Mouse (Mus musculus) heart, postnatal 0 days (tissue): ENCODE data around the gene Hltf. TPM values are rescaled to one million over a fixed set of nuclear protein-coding genes. Genes with fewer than 3 reads are reported as not detected.

Experiments used
- ATAC-seq: fragments of 200-750 bp; cut with Nextera tagmentation; 2 replicates; pipeline ENCODE4 v1.8.0; 2017; ENCODE audit warnings: low read depth, moderate number of reproducible peaks, moderate library complexity; ENCODE audit not compliant: insufficient read depth
- DNase-seq: peaks from one replicate; pipeline ENCODE4 v3.0.0-alpha.2; 2016; ENCODE audit warnings: low spot score
- H3K27ac ChIP-seq: fragments of 300-500 bp; sonication (generic); 2 replicates; pipeline ENCODE4 v1.5.1; 2014; ENCODE audit warnings: low read depth, mild to moderate bottlenecking
- H3K27me3 ChIP-seq: fragments of 300-500 bp; sonication (generic); 2 replicates; pipeline ENCODE4 v1.6.1; 2014; ENCODE audit warnings: low read length, mixed read lengths; ENCODE audit not compliant: control insufficient read depth, insufficient read depth
- H3K36me3 ChIP-seq: fragments of 300-500 bp; sonication (generic); replicated peaks from 2 replicates; pipeline ENCODE4 v1.6.1; 2014; ENCODE audit warnings: low read length, mixed read lengths; ENCODE audit not compliant: control insufficient read depth, insufficient read depth
- H3K4me1 ChIP-seq: fragments of 300-500 bp; sonication (generic); 2 replicates; pipeline ENCODE4 v1.6.1; 2014; ENCODE audit warnings: antibody characterized with exemption; ENCODE audit not compliant: control insufficient read depth, insufficient read depth
- H3K4me2 ChIP-seq: fragments of 300-500 bp; sonication (generic); 2 replicates; pipeline ENCODE4 v1.6.1; 2014; ENCODE audit warnings: low read depth, mild to moderate bottlenecking, low read length, moderate library complexity
- H3K4me3 ChIP-seq: fragments of 300-500 bp; sonication (generic); 2 replicates; pipeline ENCODE4 v1.5.1; 2014; ENCODE audit warnings: low read depth, low read length
- H3K9ac ChIP-seq: fragments of 300-500 bp; sonication (generic); replicated peaks from 2 replicates; pipeline ENCODE4 v1.6.1; 2014; ENCODE audit warnings: low read depth, low read length, mixed read lengths
- H3K9me3 ChIP-seq: fragments of 300-500 bp; sonication (generic); replicated peaks from 2 replicates; pipeline ENCODE4 v1.6.1; 2016; ENCODE audit warnings: low read length; ENCODE audit not compliant: control insufficient read depth
- CTCF ChIP-seq: IDR thresholded peaks from 2 replicates; pipeline ENCODE4 v1.5.1; 2016; ENCODE audit warnings: antibody characterized with exemption, control low read depth, low read depth
- EP300 ChIP-seq: IDR thresholded peaks from 2 replicates; pipeline ENCODE4 v1.6.1; 2016; ENCODE audit warnings: antibody characterized with exemption, low read depth
- WGBS: fragments of 180-500 bp; shearing (Covaris S2); extraction: QIAGEN DNeasy Blood & Tissue Kit; methylation state at CpG from one replicate; pipeline ENCODE4 v1.1.7; 2014; 5-methylcytosine and 5-hydroxymethylcytosine counted together
- polyA plus RNA-seq: library from polyadenylated mRNA; unstranded; fragments of >200 nt; fragmentation: Nextera tagmentation; extraction: Ambion mirVana; gene quantifications from 2 replicates; pipeline ENCODE4 v1.2.1, GENCODE M21; 2015
- total RNA-seq: library from RNA; depleted of rRNA; stranded (reverse); fragments of >200 nt; gene quantifications from 2 replicates; pipeline ENCODE4 v1.2.3, GENCODE M21; 2014; ENCODE audit warnings: low replicate concordance

Gene Hltf
- total and polyA plus RNA-seq, 2 experiments from 2014 or later = 8.9 to 9.6 TPM

DNA sequence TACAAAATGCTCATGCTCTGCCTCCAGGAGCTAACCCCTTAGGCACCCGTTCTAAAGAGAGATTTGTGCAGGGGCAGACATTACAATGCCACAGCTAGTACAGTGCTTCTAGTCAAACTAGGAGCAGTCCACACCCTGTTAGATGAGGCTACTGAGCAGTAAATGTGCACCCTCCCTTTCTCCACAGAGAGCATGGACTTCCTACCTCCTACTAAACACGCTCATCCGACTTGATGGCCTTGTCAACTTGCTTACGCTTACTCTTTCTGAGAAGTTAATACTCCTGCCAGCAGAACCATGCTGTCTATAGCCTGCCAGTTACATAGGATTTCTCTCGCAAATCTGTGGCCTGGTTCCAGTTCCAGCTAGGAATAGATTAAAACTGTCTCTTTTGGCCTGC, 68.0 kb downstream of the Hltf start:
- Histone ChIP-seq H3K4me1 (peaks cover 9% of the 10 kb centered on the region), H3K36me3 (peaks cover 66% of the 10 kb centered on the region), H3K9ac (no peak overlapping the region), H3K9me3 (no peaks in the 10 kb centered on the region), H3K4me3 (no peak overlapping the region), H3K27me3 (no peaks in the 10 kb centered on the region), H3K4me2 (no peak overlapping the region), H3K27ac (no peak overlapping the region)
- TF ChIP-seq CTCF (no peak), EP300 (no peak)
- 72% methylated on average over 5 of the region's 5 CpGs for WGBS
- ATAC-seq (no peak), DNase-seq (no peak)

DNA sequence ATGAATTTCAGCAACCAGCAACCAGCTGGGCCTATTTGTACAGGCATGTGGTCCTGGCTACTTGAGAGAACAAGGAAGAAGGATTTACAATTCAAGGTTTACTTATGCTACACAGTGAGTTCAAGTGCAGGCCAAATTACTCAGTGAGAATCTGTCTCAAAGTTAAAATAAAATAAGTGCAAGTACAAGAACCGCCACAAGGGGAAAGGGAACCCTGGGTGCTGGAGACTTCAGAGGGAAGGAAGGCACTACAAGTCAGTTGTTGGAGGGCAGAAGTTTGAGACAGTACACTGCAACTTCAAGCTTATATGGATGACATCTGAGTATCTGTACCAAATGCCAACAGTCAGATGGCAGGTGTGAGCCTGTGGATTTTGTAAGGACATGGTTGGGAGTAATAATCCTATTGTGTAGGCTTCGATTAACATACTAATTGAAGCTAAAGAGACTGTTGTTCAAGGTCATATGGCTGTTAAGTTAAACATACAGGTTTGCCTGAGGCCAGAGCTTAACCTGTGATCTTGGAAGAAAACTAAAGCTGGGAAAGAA, 69.5 kb downstream of the Hltf start:
- 66% methylated on average over 2 of the region's 2 CpGs for WGBS
- Histone ChIP-seq H3K27me3 (no peaks in the 10 kb centered on the region), H3K27ac (no peak overlapping the region), H3K4me1 (peaks cover 18% of the 10 kb centered on the region), H3K9ac (no peak overlapping the region), H3K4me2 (no peak overlapping the region), H3K36me3 (peaks cover 55% of the 10 kb centered on the region), H3K9me3 (no peaks in the 10 kb centered on the region), H3K4me3 (no peak overlapping the region)
- ATAC-seq = no peak
- no peak for TF ChIP-seq EP300
- peak; percentile 17; the same call in 1 of the 2 replicates for TF ChIP-seq CTCF
- DNase-seq = no peak

GRCm38 (mm10) chr3:20129491-20129890, 71.9 kb downstream of the Hltf start:
- Histone ChIP-seq H3K4me2 (no peak overlapping the region), H3K36me3 (peaks cover 50% of the 10 kb centered on the region)
- TF ChIP-seq EP300 (no peak), CTCF (no peak)

GRCm38 (mm10) chr3:20130456-20131349, 73.1 kb downstream of the Hltf start:
- 0 out of 2 replicates have a peak overlapping the region, but pooled peaks have one; percentile 7 for H3K9ac ChIP-seq
- H3K4me2 ChIP-seq = no peak overlapping the region
- H3K27ac ChIP-seq = peak overlapping the region; percentile 92
- peaks cover 52% of the 10 kb centered on the region for H3K36me3 ChIP-seq
- peak; percentile 71 for DNase-seq
- 37% methylated on average over 8 of the region's 8 CpGs for WGBS
- no peak for TF ChIP-seq CTCF
- no peak for TF ChIP-seq EP300
- no peak overlapping the region for H3K4me3 ChIP-seq
- peaks cover 33% of the 10 kb centered on the region for H3K4me1 ChIP-seq
- no peaks in the 10 kb centered on the region for H3K9me3 ChIP-seq
- no peaks in the 10 kb centered on the region for H3K27me3 ChIP-seq
- ATAC-seq = peak; percentile 90

More at GRCm38 (mm10) chr3:20129491-20129890, 71.9 kb downstream of the Hltf start:
- DNase-seq (no peak), ATAC-seq (no peak)
- Histone ChIP-seq H3K4me1 (peaks cover 32% of the 10 kb centered on the region), H3K27me3 (no peaks in the 10 kb centered on the region), H3K9ac (no peak overlapping the region), H3K9me3 (no peaks in the 10 kb centered on the region), H3K4me3 (no peak overlapping the region), H3K27ac (peak overlapping the region; percentile 92)
- WGBS = 87% methylated on average over 5 of the region's 5 CpGs

GRCm38 (mm10) chr3:20131350-20131720, 73.7 kb downstream of the Hltf start:
- DNase-seq = no peak
- Histone ChIP-seq H3K4me2 (no peak overlapping the region), H3K9ac (no peak overlapping the region), H3K27ac (peak overlapping the region; percentile 92), H3K4me3 (no peak overlapping the region), H3K4me1 (peaks cover 33% of the 10 kb centered on the region), H3K9me3 (no peaks in the 10 kb centered on the region), H3K36me3 (peaks cover 51% of the 10 kb centered on the region), H3K27me3 (no peaks in the 10 kb centered on the region)
- WGBS = 32% methylated on average over 2 of the region's 2 CpGs
- ATAC-seq = no peak
- TF ChIP-seq CTCF (no peak), EP300 (no peak)
